Mouse (Mus musculus) liver, embryonic 14.5 days (tissue): Measurements from ENCODE around the gene Ak3.

Experiments used
- CTCF ChIP-seq: IDR thresholded peaks from 2 replicates; pipeline ENCODE4 v1.5.1; 2016; ENCODE audit warnings: antibody characterized with exemption, low read depth, control low read depth
- EP300 ChIP-seq: IDR thresholded peaks from 2 replicates; pipeline ENCODE4 v1.6.1; 2016; ENCODE audit warnings: antibody characterized with exemption, low read depth

DNA sequence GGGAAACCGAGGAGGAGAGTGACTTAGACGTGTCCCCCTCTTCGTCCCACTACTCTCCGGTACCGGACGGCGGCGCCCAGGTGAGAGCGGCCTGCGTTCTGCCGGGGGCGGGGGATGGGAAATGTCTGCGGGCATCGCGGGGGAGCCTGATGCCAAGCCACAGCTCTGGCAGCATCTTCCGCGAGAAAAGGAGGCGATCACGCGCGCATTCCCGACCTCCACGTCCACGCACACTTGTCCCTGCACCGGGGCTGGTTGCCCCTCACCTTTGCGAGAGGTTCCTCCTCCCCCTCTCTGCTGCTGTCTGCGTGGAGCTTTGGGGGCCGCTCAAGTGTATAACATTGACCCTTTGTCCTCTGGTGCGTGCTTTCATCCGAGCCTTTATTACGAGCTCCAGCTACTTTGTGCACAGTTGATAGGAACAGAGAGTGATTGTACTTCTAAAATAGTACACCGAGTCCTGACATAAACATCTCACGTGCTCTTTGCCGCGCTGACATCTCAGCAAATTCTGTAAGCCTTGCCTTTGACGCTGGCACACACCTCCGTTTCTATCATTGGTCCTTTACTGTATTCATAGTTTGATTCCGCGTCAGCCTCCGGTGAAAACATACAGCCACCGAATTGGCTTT is 57.1 kb downstream of the Ak3 start:
- no peak for TF ChIP-seq CTCF
- no peak for TF ChIP-seq EP300
